Mouse (Mus musculus): ENCODE measurements around the gene Cabp4.

Gene Cabp4

GRCm38 (mm10) chr19:4164721-4165120 is 20.9 kb upstream of the Cabp4 start:
- DNase-seq (ENCODE audit: low spot score in 2 of 2), result no peak

- DNase-seq (ENCODE audit: low spot score in 2 of 2), result no peak
These were observed 20.3 kb upstream of the Cabp4 start for GRCm38 (mm10) chr19:4164100-4164499.

- DNase-seq (ENCODE audit: low spot score in 2 of 2), result no peak
These were observed 19.7 kb upstream of the Cabp4 start for GRCm38 (mm10) chr19:4163543-4163887.

- DNase-seq (ENCODE audit: low spot score in 2 of 2), result peak; percentile 94 to 97
These were observed 19.1 kb upstream of the Cabp4 start, which contains the start of gene Rps6kb2 for GRCm38 (mm10) chr19:4162646-4163542. Gene Rps6kb2 (minus strand): TSS chr19:4163354.

- no peak for DNase-seq (ENCODE audit: low spot score in 2 of 2)
These were observed 15.2 kb upstream of the Cabp4 start for GRCm38 (mm10) chr19:4159049-4159448.

GRCm38 (mm10) chr19:4156771-4157170 is 12.9 kb upstream of the Cabp4 start:
- DNase-seq (ENCODE audit: low spot score in 2 of 2), result no peak

- DNase-seq (ENCODE audit: low spot score in 2 of 2), result no peak
These were observed 12.3 kb upstream of the Cabp4 start for GRCm38 (mm10) chr19:4156073-4156579.

GRCm38 (mm10) chr19:4155223-4156072 is 11.6 kb upstream of the Cabp4 start:
- no peak for DNase-seq (ENCODE audit: low spot score in 2 of 2)

GRCm38 (mm10) chr19:4154437-4155222 is 10.8 kb upstream of the Cabp4 start:
- no peak for DNase-seq (ENCODE audit: low spot score in 2 of 2)

GRCm38 (mm10) chr19:4153232-4153654 is 9.4 kb upstream of the Cabp4 start, which contains the start of gene Ptprcap:
Gene Ptprcap (plus strand): TSS chr19:4153604.
- no peak for DNase-seq (ENCODE audit: low spot score in 2 of 2)

- DNase-seq (ENCODE audit: low spot score in 2 of 2), result no peak
These were observed 8.8 kb upstream of the Cabp4 start for GRCm38 (mm10) chr19:4152445-4153231.

- no peak for DNase-seq (ENCODE audit: low spot score in 2 of 2)
These were observed 8.1 kb upstream of the Cabp4 start for GRCm38 (mm10) chr19:4151898-4152297.

- DNase-seq (ENCODE audit: low spot score in 2 of 2), result no peak
These were observed 7.6 kb upstream of the Cabp4 start for GRCm38 (mm10) chr19:4151488-4151860.

- no peak for DNase-seq (ENCODE audit: low spot score in 2 of 2)
These were observed 7.0 kb upstream of the Cabp4 start for GRCm38 (mm10) chr19:4150567-4151487.

- DNase-seq (ENCODE audit: low spot score in 2 of 2), result no peak
These were observed 6.1 kb upstream of the Cabp4 start for GRCm38 (mm10) chr19:4149764-4150461.

GRCm38 (mm10) chr19:4149283-4149682 is 5.5 kb upstream of the Cabp4 start:
- DNase-seq (ENCODE audit: low spot score in 2 of 2), result no peak

- DNase-seq (ENCODE audit: low spot score in 2 of 2), result no peak
These were observed 5.0 kb upstream of the Cabp4 start for GRCm38 (mm10) chr19:4148819-4149218.

- DNase-seq (ENCODE audit: low spot score in 2 of 2), result peak; percentile 97 to 98
These were observed 4.6 kb upstream of the Cabp4 start, which contains the start of gene Coro1b for GRCm38 (mm10) chr19:4148491-4148806. Gene Coro1b (plus strand): TSS chr19:4148619.
